Mouse (Mus musculus): ENCODE measurements around the gene Krt20. TPM values are rescaled to one million over a fixed set of nuclear protein-coding genes. Genes with fewer than 3 reads are reported as not detected.

Krt20 gene
- total RNA-seq, 2 experiments from 2014 or later = not detected

- DNase-seq (ENCODE audit: low spot score in 2 of 2) = no peak
Observed at GRCm38 (mm10) chr11:99414463-99415147, 23.3 kb downstream of the Krt20 start.

- DNase-seq (ENCODE audit: low spot score in 2 of 2) = peak in 1 of 2 experiments; percentile 70
Observed at GRCm38 (mm10) chr11:99413247-99413646, 24.7 kb downstream of the Krt20 start.

GRCm38 (mm10) chr11:99406186-99406585 lies 31.8 kb downstream of the Krt20 start:
- DNase-seq (ENCODE audit: low spot score in 2 of 2) = no peak

GRCm38 (mm10) chr11:99399956-99400549 lies 37.9 kb downstream of the Krt20 start:
- DNase-seq (ENCODE audit: low spot score in 2 of 2) = no peak

GRCm38 (mm10) chr11:99398832-99399231 lies 39.1 kb downstream of the Krt20 start:
- no peak for DNase-seq (ENCODE audit: low spot score in 2 of 2)

GRCm38 (mm10) chr11:99398084-99398483 lies 39.9 kb downstream of the Krt20 start:
- DNase-seq (ENCODE audit: low spot score in 2 of 2) = no peak

GRCm38 (mm10) chr11:99396661-99397060 lies 41.3 kb downstream of the Krt20 start:
- no peak for DNase-seq (ENCODE audit: low spot score in 2 of 2)

GRCm38 (mm10) chr11:99396034-99396433 lies 41.9 kb downstream of the Krt20 start:
- no peak for DNase-seq (ENCODE audit: low spot score in 2 of 2)

- DNase-seq (ENCODE audit: low spot score in 2 of 2) = peak in 1 of 2 experiments; percentile 39
Observed at GRCm38 (mm10) chr11:99392492-99392891, 45.5 kb downstream of the Krt20 start.

- DNase-seq (ENCODE audit: low spot score in 2 of 2) = no peak
Observed at GRCm38 (mm10) chr11:99391375-99391774, 46.6 kb downstream of the Krt20 start.

- DNase-seq (ENCODE audit: low spot score in 2 of 2) = no peak
Observed at GRCm38 (mm10) chr11:99390866-99391265, 47.1 kb downstream of the Krt20 start.

- no peak for DNase-seq (ENCODE audit: low spot score in 2 of 2)
Observed at GRCm38 (mm10) chr11:99389264-99389663, 48.7 kb downstream of the Krt20 start, which contains the start of gene Krt10. Krt10 (minus strand) TSS chr11:99389364.

GRCm38 (mm10) chr11:99388661-99389060 lies 49.3 kb downstream of the Krt20 start:
- no peak for DNase-seq (ENCODE audit: low spot score in 2 of 2)

GRCm38 (mm10) chr11:99385813-99386721 lies 51.9 kb downstream of the Krt20 start:
- DNase-seq (ENCODE audit: low spot score in 2 of 2) = peak; percentile 88 to 92

GRCm38 (mm10) chr11:99379568-99379967 lies 58.4 kb downstream of the Krt20 start:
- peak; percentile 75 to 81 for DNase-seq (ENCODE audit: low spot score in 2 of 2)

Other genes with a start within 250 kb of the Krt20 start
- gene Smarce1, start 207.1 kb downstream of the Krt20 start, total RNA-seq (2021) = 10 to 100 TPM; 53.4 to 53.7 TPM
- 10 to 100 TPM; 28.3 to 32.0 TPM for gene Krt222, start 194.1 kb downstream of the Krt20 start, total RNA-seq (2021)
- gene Krt24, start 152.9 kb downstream of the Krt20 start, total RNA-seq (2021) = not detected
- gene Krt25, start 115.2 kb downstream of the Krt20 start, total RNA-seq (2021) = not detected
- not detected for gene Krt26, start 100.2 kb downstream of the Krt20 start, total RNA-seq (2021)
- gene Krt27, start 87.0 kb downstream of the Krt20 start, total RNA-seq (2021) = not detected
- not detected for gene Krt28, start 63.2 kb downstream of the Krt20 start, total RNA-seq (2021)
- 10 to 100 TPM; 11.0 to 12.5 TPM for gene Krt10, start 48.8 kb downstream of the Krt20 start, total RNA-seq (2021)
- 10 to 100 TPM; 10.8 to 12.0 TPM for gene Krt12, start 15.9 kb downstream of the Krt20 start, total RNA-seq (2021)
- not detected for gene Krt23, start 55.0 kb upstream of the Krt20 start, total RNA-seq (2021)
- not detected for gene Krt39, start 83.2 kb upstream of the Krt20 start, total RNA-seq (2021)
- not detected for gene Krt40, start 105.0 kb upstream of the Krt20 start, total RNA-seq (2021)
- not detected for gene Krtap3-3, start 112.7 kb upstream of the Krt20 start, total RNA-seq (2021)
- gene Krtap3-2, start 118.7 kb upstream of the Krt20 start, total RNA-seq (2021) = not detected
- gene Gm11939, start 121.3 kb upstream of the Krt20 start, total RNA-seq (2021) = not detected
- not detected for gene Krtap3-1, start 128.5 kb upstream of the Krt20 start, total RNA-seq (2021)
- gene Krtap1-5, start 142.9 kb upstream of the Krt20 start, total RNA-seq (2021) = not detected
- gene Krtap1-4, start 145.5 kb upstream of the Krt20 start, total RNA-seq (2021) = not detected
- gene Krtap1-3, start 153.2 kb upstream of the Krt20 start, total RNA-seq (2021) = not detected
- not detected for gene Krtap9-3, start 160.0 kb upstream of the Krt20 start, total RNA-seq (2021)
- gene Gm11938, start 165.2 kb upstream of the Krt20 start, total RNA-seq (2021) = not detected
- gene Gm11937, start 172.0 kb upstream of the Krt20 start, total RNA-seq (2021) = not detected
- not detected for gene Krtap2-4, start 176.7 kb upstream of the Krt20 start, total RNA-seq (2021)
- gene Gm11562, start 182.3 kb upstream of the Krt20 start, total RNA-seq (2021) = not detected
- gene Krtap4-1, start 190.1 kb upstream of the Krt20 start, total RNA-seq (2021) = not detected
- gene Krtap4-2, start 196.9 kb upstream of the Krt20 start, total RNA-seq (2021) = not detected
- not detected for gene Krtap4-7, start 205.9 kb upstream of the Krt20 start, total RNA-seq (2021)
- not detected for gene Gm11555, start 212.1 kb upstream of the Krt20 start, total RNA-seq (2021)
- not detected for gene Gm11563, start 220.8 kb upstream of the Krt20 start, total RNA-seq (2021)
- not detected for gene Krtap4-6, start 227.8 kb upstream of the Krt20 start, total RNA-seq (2021)